Mouse (Mus musculus): ENCODE results near the gene Ccl27a. TPM values are rescaled to one million over a fixed set of nuclear protein-coding genes. Genes with fewer than 3 reads are reported as not detected.
A peak's percentile ranks its signal among the peaks of the same experiment; 100 is the strongest.
"Not testable (repeated sequence)": the region's sequence is repeated elsewhere in the genome, so short reads cannot be mapped to it uniquely, and the experiment has no call there.

Ccl27a gene
- total and polyA plus RNA-seq, 2 experiments from 2014 or later = 148 to 292 TPM

DNA sequence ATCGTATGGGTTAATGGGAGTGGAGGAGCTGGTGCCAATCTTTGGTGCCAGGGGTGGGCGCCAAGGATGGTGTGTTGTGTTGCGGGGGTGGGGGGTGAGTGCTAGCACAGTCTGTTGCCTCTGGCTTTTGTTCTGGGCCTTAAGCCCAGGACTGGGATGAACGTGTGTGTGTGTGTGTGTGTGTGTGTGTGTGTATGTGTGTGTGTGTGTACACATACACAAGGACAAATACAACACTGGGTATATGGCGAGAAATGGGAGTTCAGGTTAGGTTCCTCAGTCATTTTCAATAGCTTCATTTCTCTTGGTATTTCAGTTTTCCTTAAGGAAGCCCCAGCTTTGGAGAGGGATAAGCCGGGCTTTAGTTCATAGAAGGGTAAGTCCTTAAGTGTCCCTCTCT is 10.9 kb downstream of the Ccl27a start:
- not testable (repeated sequence) for H3K9ac ChIP-seq (replicated peaks; ENCODE audit: low read length); H3K36me3 ChIP-seq (ENCODE audit: insufficient read depth, low read length); DNase-seq (ENCODE audit: low spot score); H3K4me2 ChIP-seq (ENCODE audit: low read depth, low read length); H3K27me3 ChIP-seq (ENCODE audit: insufficient read depth, low read length); H3K4me3 ChIP-seq (ENCODE audit: low read length); H3K9me3 ChIP-seq (ENCODE audit: low read length); ATAC-seq
- Histone ChIP-seq H3K27ac (peak overlapping the region; percentile 63; the same call in 1 of the 2 replicates), H3K4me1 (ENCODE audit: insufficient read depth, low read length) (peaks cover 16% of the 10 kb centered on the region)
- 69% methylated on average over 3 of the region's 6 CpGs for WGBS

DNA sequence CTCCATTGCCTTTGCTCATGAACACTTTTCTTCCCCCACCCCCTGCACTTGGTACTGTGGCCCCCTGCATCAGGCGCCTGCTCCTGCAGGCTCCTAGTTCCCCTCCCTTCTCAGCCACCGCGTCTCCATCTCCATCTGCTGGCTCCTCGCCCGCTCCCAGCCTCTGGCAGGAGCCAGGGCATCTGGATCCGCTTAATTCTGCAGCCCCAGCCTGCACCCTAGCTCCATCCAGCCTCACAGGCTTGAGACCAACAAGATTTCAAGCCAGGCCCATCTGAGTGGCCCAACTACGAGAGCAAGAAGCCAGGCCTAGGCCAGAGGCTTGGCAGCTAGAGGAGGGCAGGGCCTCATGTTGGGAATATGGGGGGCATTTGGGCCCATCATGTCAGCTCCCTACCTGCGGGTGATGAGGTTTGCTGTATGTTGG is 11.3 kb downstream of the Ccl27a start:
- DNase-seq (ENCODE audit: low spot score) (peak; percentile 66), ATAC-seq (peak; percentile 30)
- 31% methylated on average over 8 of the region's 8 CpGs for WGBS
- not testable (repeated sequence) for H3K9me3 ChIP-seq (ENCODE audit: low read length); H3K27me3 ChIP-seq (ENCODE audit: insufficient read depth, low read length); H3K4me3 ChIP-seq (ENCODE audit: low read length); H3K36me3 ChIP-seq (ENCODE audit: insufficient read depth, low read length); H3K9ac ChIP-seq (replicated peaks; ENCODE audit: low read length)
- Histone ChIP-seq H3K4me2 (ENCODE audit: low read depth, low read length) (peak overlapping the region; percentile 24), H3K27ac (peak overlapping the region; percentile 63; the same call in 1 of the 2 replicates), H3K4me1 (ENCODE audit: insufficient read depth, low read length) (peaks cover 16% of the 10 kb centered on the region)

DNA sequence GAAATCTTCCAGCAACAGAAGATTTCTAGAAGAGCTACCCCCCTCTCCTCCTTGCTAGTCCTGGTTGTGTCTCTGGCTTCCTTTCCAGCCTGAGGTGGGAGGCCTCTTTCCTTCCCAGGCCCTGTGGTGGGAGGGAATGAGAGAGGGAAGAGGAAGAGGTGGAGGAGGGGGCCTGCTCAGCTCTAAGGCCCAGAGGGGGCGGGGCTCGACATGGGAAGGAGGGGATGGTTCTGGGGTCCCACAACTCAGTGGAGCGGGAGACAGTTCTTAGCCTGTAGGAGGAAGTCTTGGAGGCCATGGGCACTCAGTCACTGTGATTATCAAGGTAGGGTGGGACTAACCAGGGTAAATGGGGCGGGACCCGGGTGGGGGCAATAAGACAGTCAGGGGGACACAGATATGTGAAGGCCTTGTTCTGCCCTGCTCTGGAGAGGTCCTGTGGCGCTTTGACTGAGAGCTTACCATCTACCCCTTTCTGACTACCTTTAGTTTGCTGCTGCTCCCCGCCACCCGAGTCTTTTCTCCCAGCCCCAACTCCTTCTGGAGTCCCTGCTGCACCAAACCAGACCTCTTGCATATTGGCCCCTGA is 11.9 kb downstream of the Ccl27a start:
- H3K4me1 ChIP-seq (ENCODE audit: insufficient read depth, low read length) = peaks cover 16% of the 10 kb centered on the region
- 47% methylated on average over 8 of the region's 8 CpGs for WGBS
- DNase-seq (ENCODE audit: low spot score) (no peak), ATAC-seq (peak; percentile 6; the same call in 1 of the 2 replicates)
- TF ChIP-seq CTCF (IDR thresholded peaks at IDR 0.05; ENCODE audit: low read depth) = no peak
- no peaks in the 10 kb centered on the region for H3K36me3 ChIP-seq (ENCODE audit: insufficient read depth, low read length)
- peak overlapping the region; percentile 53 for H3K4me2 ChIP-seq (ENCODE audit: low read depth, low read length)
- peak overlapping the region; percentile 63; the same call in 1 of the 2 replicates for H3K27ac ChIP-seq
- no peaks in the 10 kb centered on the region for H3K27me3 ChIP-seq (ENCODE audit: insufficient read depth, low read length)
- 0 out of 2 replicates have a peak overlapping the region, but pooled peaks have one; percentile 21 for H3K9ac ChIP-seq (replicated peaks; ENCODE audit: low read length)
- H3K4me3 ChIP-seq (ENCODE audit: low read length) = no peak overlapping the region
- no peaks in the 10 kb centered on the region for H3K9me3 ChIP-seq (ENCODE audit: low read length)

DNA sequence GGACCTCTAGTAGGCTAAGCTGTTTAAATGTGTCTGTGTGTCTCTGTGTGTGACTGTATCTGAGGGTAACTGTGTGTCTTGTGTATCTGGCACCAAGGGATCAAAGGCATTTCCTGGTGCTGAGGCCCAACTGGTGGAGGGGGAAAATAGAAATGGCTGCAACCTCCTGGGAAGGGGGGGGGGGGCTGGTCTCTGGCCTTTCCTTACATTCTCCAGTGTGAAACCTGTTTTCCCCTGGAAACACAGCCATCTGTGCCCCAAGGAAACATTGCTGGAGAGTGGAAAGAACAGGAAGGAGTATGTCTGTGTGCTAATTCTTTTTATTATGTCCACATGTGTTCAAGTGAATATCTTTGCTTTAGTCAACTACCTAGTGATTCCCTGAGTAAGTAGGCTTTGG is 12.4 kb downstream of the Ccl27a start:
- Histone ChIP-seq H3K27me3 (ENCODE audit: insufficient read depth, low read length) (no peaks in the 10 kb centered on the region), H3K4me1 (ENCODE audit: insufficient read depth, low read length) (peaks cover 16% of the 10 kb centered on the region), H3K9ac (replicated peaks; ENCODE audit: low read length) (no peak overlapping the region), H3K9me3 (ENCODE audit: low read length) (no peaks in the 10 kb centered on the region), H3K27ac (peak overlapping the region; percentile 63; the same call in 1 of the 2 replicates), H3K4me3 (ENCODE audit: low read length) (no peak overlapping the region), H3K36me3 (ENCODE audit: insufficient read depth, low read length) (no peaks in the 10 kb centered on the region), H3K4me2 (ENCODE audit: low read depth, low read length) (peak overlapping the region; percentile 53; the same call in 1 of the 2 replicates)
- no peak for DNase-seq (ENCODE audit: low spot score)
- TF ChIP-seq CTCF (IDR thresholded peaks at IDR 0.05; ENCODE audit: low read depth) = no peak
- no peak for ATAC-seq

DNA sequence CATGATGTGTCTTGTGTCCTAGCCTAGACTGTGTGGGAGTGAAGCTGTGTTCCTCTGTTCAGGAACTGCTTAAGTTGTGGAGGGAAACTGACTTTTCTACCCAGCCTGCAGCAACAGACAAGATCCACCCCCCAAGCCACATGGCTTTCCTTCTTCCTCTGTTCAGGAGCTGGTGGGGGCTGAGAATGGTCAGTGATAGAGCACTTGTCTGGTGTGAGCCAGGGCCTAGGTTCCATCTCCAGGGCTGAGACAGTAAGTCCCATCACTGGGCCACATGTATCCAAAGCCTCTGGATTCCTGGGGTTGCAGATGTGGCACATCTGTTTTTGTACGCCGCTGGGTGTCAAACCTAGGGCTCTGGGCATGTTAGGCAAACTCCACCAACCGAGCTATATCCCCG is 13.1 kb downstream of the Ccl27a start:
- Histone ChIP-seq H3K4me1 (ENCODE audit: insufficient read depth, low read length) (peaks cover 21% of the 10 kb centered on the region), H3K27me3 (ENCODE audit: insufficient read depth, low read length) (no peaks in the 10 kb centered on the region), H3K4me3 (ENCODE audit: low read length) (peak overlapping the region; percentile 35), H3K36me3 (ENCODE audit: insufficient read depth, low read length) (no peaks in the 10 kb centered on the region), H3K9ac (replicated peaks; ENCODE audit: low read length) (peak overlapping the region; percentile 34), H3K27ac (peak overlapping the region; percentile 63; the same call in 1 of the 2 replicates), H3K4me2 (ENCODE audit: low read depth, low read length) (peak overlapping the region; percentile 53), H3K9me3 (ENCODE audit: low read length) (no peaks in the 10 kb centered on the region)
- DNase-seq (ENCODE audit: low spot score) (no peak), ATAC-seq (peak; percentile 15)
- TF ChIP-seq CTCF (IDR thresholded peaks at IDR 0.05; ENCODE audit: low read depth) = no peak
- WGBS = 82% methylated on average over 4 of the region's 4 CpGs

DNA sequence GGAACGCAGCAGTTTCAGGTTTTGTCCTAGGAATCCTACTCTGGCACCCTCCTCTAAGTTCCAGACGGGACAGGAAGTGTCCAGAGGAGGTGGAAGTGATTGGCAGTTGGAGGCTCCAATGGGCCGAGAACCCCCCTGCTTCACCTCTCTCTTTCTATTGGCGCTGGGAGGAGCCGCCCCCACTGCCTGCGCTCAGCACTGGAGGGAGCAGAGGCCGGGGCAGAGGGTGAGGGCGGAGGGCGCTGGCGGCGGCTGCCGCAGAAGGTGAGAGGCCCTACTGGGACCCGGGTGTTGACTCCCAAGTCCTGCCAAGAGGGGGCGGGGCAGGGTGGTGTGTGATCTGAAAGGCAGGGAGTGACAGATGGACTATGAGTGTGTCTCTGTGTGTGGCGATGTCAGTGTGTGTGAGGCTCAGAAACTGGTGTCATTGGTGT is 13.7 kb downstream of the Ccl27a start:
- Histone ChIP-seq H3K9me3 (ENCODE audit: low read length) (no peaks in the 10 kb centered on the region), H3K4me3 (ENCODE audit: low read length) (peak overlapping the region; percentile 35), H3K9ac (replicated peaks; ENCODE audit: low read length) (peak overlapping the region; percentile 34), H3K27me3 (ENCODE audit: insufficient read depth, low read length) (no peaks in the 10 kb centered on the region), H3K36me3 (ENCODE audit: insufficient read depth, low read length) (no peaks in the 10 kb centered on the region), H3K4me2 (ENCODE audit: low read depth, low read length) (peak overlapping the region; percentile 53), H3K27ac (peak overlapping the region; percentile 63), H3K4me1 (ENCODE audit: insufficient read depth, low read length) (peaks cover 21% of the 10 kb centered on the region)
- TF ChIP-seq CTCF (IDR thresholded peaks at IDR 0.05; ENCODE audit: low read depth) = peak; percentile 24; the same call in 1 of the 2 replicates
- peak; percentile 83 for ATAC-seq
- DNase-seq (ENCODE audit: low spot score) = peak; percentile 80
- WGBS = 2% methylated on average over 15 of the region's 15 CpGs

DNA sequence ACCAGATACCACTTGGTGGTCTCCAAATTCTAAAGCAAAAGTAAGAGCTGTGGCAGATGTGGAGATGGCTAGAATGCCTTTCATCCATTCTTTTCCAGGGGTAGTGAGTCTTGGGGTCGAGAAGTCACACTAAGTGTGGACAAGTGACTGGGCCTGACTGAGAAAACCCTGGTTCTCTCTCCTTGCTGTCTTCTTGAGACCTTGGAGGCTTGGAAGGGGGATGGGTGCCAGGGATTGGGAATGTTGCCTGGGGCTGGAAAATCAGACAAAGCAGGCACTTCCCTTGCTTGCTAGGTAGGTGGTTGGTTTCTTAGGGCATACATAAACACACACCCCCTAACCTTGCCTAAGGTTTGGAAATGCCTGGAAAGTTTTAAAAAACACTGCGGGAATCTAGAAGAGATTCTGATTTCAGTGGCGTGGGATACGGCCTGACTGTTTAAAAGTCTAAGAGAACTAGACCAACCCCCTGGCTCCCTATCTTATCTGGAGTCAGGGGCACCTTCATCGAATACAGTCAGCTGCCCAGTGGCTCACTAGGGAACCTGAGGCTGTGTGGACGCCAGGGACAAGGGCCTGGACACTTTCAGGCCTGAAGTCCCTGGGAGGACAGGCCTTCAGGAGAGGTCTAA is 14.3 kb downstream of the Ccl27a start:
- peak overlapping the region; percentile 35 for H3K4me3 ChIP-seq (ENCODE audit: low read length)
- H3K27ac ChIP-seq = peak overlapping the region; percentile 63
- WGBS = 40% methylated on average over 6 of the region's 6 CpGs
- DNase-seq (ENCODE audit: low spot score) (no peak), ATAC-seq (no peak)
- H3K9ac ChIP-seq (replicated peaks; ENCODE audit: low read length) = peak overlapping the region; percentile 34; the same call in 1 of the 2 replicates
- no peaks in the 10 kb centered on the region for H3K9me3 ChIP-seq (ENCODE audit: low read length)
- H3K4me1 ChIP-seq (ENCODE audit: insufficient read depth, low read length) = peaks cover 21% of the 10 kb centered on the region
- no peaks in the 10 kb centered on the region for H3K27me3 ChIP-seq (ENCODE audit: insufficient read depth, low read length)
- no peaks in the 10 kb centered on the region for H3K36me3 ChIP-seq (ENCODE audit: insufficient read depth, low read length)
- no peak for TF ChIP-seq CTCF (IDR thresholded peaks at IDR 0.05; ENCODE audit: low read depth)
- H3K4me2 ChIP-seq (ENCODE audit: low read depth, low read length) = peak overlapping the region; percentile 53
